Mouse (Mus musculus) ES-E14 (cell line): ENCODE results near the gene Ermn.

Source experiments
- CHD2 ChIP-seq: IDR thresholded peaks from 2 replicates; pipeline ENCODE4 v1.6.1; 2014; ENCODE audit warnings: mild to moderate bottlenecking, low read depth, low read length, inconsistent platforms
- HCFC1 ChIP-seq: IDR thresholded peaks from 2 replicates; pipeline ENCODE4 v1.6.1; 2012; ENCODE audit warnings: low read length, inconsistent platforms, borderline replicate concordance; ENCODE audit not compliant: insufficient read depth
- MAFK ChIP-seq: IDR thresholded peaks from 2 replicates; pipeline ENCODE4 v1.6.1; 2014; ENCODE audit warnings: mild to moderate bottlenecking, low read depth, low read length, inconsistent platforms; ENCODE audit not compliant: insufficient read depth
- ZC3H11A ChIP-seq: IDR thresholded peaks from 2 replicates; pipeline ENCODE4 v1.6.1; 2012; ENCODE audit warnings: low read depth, mild to moderate bottlenecking, inconsistent platforms, low read length, borderline replicate concordance
- ZNF384 ChIP-seq: IDR thresholded peaks from 2 replicates; pipeline ENCODE4 v1.6.1; 2012; ENCODE audit warnings: low read depth, low read length, inconsistent platforms

DNA sequence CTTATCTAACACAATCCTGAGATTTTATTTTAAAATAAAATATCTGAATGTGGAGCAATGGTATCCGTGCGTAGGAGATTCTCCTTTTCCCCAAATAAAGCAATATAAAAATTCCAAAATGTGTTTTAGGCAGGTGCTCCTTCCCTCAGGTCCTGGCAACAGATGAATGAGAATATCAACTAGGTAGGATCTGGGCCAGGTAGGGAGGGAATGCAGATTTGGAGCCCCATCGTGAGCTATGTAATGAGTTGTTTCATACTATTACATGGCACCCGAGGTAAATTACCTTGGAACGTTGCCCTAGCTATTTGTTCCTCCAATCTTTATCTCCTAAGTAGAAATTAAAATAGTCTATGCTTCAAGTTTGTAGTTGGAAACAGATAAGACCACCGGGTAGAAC, 29.1 kb downstream of the Ermn start:
- TF ChIP-seq ZC3H11A (no peak), HCFC1 (no peak), CHD2 (no peak), MAFK (no peak), ZNF384 (no peak)
